Mouse (Mus musculus) liver, adult (tissue): ENCODE measurements around the gene Tmprss9.

Experiments
- GATA4 ChIP-seq: IDR thresholded peaks from 2 replicates; pipeline ENCODE4 v1.6.1; 2014; ENCODE audit warnings: mild to moderate bottlenecking, low read length; ENCODE audit not compliant: insufficient replicate concordance

Gene Tmprss9

DNA sequence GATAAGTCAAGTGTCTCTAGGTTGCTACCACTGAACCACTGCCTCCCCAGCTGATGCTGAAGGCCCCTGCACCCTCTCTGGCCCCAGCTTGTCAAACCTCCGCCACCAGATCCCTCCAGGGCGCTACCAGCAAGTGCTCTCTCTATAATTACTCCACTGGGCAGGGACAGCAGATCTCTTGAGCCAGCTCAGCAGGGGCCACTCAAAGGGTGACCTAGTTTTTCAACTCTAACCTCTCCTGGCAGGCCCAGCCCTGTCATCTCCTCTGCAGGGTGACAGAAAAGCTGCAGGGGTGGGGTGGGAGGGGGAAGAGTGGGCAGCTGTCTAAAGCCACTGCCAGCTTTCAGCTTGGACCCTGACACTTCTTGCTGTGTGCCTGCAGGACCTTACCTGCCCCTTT lies 33.8 kb upstream of the Tmprss9 start:
- TF ChIP-seq GATA4 = no peak

- TF ChIP-seq GATA4 = no peak
Observed at GRCm38 (mm10) chr10:80838346-80838912, 33.2 kb upstream of the Tmprss9 start.

DNA sequence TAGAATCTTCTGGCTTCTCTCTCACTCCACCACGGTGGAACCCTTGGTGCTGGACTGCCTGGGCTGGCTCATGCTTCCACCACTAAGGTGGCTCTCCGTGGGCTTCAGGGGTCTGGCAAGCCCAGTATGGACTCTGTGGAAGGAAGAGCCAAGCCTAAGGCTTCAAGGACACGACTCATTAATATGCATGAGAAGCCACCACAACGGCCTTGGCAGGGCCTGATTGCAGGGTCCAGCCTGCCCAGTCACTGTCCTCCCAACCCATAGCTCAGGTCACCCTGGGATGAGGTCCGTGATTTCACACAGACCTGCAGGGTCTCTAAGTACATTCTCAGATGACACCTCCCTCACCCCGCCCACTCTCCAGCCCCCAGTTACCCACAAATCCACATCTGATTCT lies 31.8 kb upstream of the Tmprss9 start:
- no peak for TF ChIP-seq GATA4

DNA sequence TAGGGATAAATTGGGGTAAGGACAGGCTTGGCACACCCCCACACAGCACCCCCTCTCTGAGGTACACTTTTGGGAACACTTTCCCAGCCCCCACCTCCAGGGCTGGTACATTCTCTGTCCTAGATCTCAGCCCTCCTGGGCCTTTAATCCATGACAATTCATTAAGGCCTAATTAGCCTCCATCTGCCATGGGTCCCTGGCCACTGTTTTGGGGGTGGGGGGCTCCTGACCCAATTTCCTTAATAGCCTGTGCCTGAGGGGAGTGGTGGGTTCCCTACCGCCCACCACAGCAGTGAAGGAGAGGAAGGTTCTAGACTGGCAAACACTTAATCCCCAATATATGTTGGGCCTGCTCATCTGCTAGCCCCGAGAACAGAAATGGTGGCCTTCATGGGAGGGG lies 30.0 kb upstream of the Tmprss9 start:
- TF ChIP-seq GATA4 = no peak

DNA sequence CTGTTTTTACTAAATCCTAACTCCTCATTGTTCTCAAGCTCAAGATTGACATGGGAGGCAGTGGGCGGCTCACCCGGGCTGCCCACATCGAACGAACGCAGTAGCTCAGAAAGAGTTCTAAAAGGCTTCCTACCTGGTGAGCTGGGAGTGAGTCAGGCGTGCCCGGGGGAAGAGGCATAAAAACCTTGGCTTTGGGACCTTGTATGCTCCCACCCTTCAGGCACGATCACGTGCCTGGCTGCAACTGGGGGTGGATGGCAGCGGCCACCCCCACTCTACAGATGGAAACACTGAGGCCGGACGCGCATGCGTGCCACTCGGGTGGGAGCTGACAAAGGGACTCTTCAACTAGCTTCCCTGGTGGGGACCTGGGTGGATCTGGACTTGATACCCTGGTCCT lies 29.3 kb upstream of the Tmprss9 start:
- no peak for TF ChIP-seq GATA4

GRCm38 (mm10) chr10:80843087-80843930 lies 28.3 kb upstream of the Tmprss9 start:
- no peak for TF ChIP-seq GATA4

DNA sequence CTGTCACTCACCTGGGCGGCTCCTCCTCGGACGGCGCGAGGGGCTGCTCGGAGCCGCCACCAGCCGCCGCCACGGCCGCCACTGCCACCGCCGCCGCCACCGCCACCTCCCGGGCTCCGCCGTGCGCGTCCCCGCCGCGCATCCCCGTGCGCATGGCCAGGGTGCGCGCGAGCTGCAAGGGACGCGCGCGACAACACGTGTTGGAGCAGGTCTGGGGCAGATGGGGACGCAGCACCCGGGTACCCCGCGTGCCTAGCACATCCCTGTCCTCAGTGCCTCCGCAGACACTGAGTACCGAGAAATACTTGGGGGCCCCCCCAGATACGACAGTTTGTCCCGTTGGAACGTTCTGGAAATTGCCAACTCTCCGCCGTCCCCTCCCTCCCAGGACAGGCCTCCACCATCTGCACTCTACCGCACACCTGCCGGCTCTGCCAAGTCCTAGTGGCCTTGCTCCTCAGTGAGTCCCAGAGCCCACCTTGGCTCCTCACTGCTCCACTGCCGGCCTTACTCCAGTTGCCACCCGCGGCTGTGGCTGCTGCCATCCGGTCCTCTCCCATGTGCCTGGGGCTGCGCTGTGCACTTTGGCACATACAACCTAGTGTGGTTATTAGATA lies 27.6 kb upstream of the Tmprss9 start, which contains the start of gene Lingo3:
TSS of gene Lingo3 (minus strand) at position 109 of the 617 bp plus-strand sequence.
- no peak for TF ChIP-seq GATA4

DNA sequence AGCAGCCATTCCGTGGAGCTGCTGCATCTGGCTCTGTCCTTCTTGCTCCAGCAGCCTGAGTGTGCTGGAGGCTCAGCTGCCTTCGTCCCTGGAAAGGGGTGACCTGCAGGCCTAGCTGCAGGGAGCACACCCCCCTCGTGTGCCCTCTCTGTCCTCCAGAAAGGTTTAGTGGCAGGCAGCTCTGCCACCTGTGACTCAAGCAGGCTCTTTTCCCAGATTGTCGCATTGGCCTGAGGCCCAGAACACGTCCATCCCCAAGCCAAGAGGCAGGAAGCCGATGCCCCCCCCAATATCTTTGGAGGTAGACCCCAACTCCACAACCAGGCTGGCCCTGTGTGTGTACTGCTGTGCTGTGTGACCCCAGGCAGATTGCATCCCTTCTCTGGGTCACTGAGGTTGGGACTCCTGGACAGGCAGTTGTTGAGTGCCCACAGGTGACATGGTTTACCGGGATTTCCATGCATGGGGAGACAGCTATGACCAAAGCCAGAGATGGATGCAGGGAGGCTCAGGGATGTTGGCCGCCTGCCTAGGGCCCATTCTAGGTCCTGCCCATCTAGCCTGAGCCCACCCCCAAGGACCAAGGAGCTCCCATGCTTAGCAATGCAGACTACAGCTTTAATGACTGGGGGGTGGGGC lies 26.5 kb upstream of the Tmprss9 start:
- TF ChIP-seq GATA4 = no peak

DNA sequence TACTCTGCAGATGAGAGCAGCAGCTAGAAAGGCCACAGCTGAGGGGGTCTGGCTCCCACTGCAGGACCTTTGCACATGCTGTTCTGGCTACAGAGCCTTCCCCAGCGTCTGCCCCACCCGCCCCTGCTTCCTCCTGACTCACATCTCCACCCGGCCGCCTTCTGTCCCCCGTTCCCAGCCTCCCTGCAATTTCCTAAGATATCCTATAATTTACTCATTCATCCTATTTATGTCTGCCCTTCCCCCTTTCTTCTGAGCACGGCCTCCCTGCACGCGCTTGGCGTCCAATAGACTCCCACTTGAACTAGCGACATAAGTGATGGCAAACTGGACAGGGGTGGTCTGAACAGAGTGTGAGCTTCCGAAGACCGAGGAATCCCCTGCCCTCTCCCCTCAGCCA lies 25.9 kb upstream of the Tmprss9 start:
- TF ChIP-seq GATA4 = no peak

- no peak for TF ChIP-seq GATA4
Observed at GRCm38 (mm10) chr10:80848571-80848970, 23.1 kb upstream of the Tmprss9 start.

DNA sequence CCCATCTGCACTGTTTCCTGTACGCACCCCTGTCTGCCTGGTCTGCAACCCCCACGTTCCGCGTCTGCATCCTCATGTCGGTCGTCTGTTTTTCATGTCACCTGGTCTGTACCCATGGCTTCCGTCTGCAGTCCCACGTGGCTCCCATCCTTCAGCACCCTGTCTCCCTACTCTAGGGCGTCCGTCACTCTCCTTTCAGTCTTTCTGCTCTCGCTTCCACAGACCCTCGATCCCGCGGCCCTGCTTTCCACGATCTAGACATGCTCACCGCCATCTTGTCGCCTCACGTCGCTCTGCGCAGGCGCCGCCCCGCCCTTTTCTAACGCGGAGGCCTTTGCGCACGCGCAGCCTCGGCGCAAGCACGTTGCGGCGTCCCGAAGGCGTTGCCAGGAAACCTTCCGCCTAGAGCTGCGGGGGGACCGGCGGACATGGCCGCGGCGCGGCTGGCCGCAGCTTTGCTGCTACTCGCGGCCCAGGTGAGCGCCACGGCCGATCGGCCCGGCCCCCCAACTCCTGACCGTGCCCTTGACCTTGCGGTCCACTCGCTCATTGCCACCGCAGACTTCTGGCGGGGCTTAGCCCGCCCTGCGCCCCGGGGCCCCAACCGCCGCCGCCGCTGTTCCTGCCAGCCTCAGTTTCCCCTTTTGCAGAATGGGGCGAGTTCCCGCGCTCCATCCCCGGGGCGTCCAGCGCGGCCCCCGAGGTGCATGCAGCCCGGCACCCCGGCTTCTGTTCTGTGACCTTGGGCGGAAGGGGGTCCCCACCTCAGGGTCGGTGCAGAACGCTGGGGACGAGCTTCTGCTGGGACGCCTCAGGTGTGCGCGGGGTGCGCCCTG lies 16.5 kb upstream of the Tmprss9 start, which contains the start of the genes Lsm7 and Sppl2b:
TSS of gene Lsm7 (minus strand) at position 297 of the 836 bp plus-strand sequence.
TSS of gene Sppl2b (plus strand) at position 363 of the 836 bp plus-strand sequence.
- no peak; the same call in 1 of the 2 replicates for TF ChIP-seq GATA4

- TF ChIP-seq GATA4 = no peak
Observed at GRCm38 (mm10) chr10:80855749-80856073, 15.9 kb upstream of the Tmprss9 start.

GRCm38 (mm10) chr10:80856267-80856666 lies 15.4 kb upstream of the Tmprss9 start:
- TF ChIP-seq GATA4 = no peak

- TF ChIP-seq GATA4 = no peak
Observed at GRCm38 (mm10) chr10:80856908-80857307, 14.7 kb upstream of the Tmprss9 start.

DNA sequence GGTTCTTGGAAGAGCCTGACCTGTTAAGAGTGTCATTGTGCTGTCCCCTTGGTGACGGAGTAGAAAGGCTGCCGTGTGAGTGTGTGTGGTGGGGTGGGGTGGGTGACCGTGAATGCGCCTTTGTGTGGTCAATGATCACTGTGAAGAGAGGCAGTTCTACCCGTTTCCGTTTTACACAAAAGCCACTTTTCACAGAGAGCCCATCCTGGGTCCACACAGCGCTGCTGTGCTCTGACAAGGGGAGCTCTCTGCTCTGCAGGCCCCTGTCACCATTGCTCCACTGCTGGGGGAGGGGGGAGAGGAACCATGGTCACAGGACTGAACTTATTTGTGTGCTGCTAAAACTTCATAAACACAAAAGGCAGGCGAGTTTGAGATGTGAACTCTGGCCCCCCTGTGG lies 14.3 kb upstream of the Tmprss9 start:
- TF ChIP-seq GATA4 = no peak

GRCm38 (mm10) chr10:80857848-80858247 lies 13.8 kb upstream of the Tmprss9 start:
- no peak for TF ChIP-seq GATA4
